Mouse (Mus musculus): ENCODE results near the gene Cdkl3. TPM values are rescaled to one million over a fixed set of nuclear protein-coding genes. Genes with fewer than 3 reads are reported as not detected.

The Cdkl3 gene
- polyA plus RNA-seq, 1 experiment from 2014 or later, result 15.9 TPM

DNA sequence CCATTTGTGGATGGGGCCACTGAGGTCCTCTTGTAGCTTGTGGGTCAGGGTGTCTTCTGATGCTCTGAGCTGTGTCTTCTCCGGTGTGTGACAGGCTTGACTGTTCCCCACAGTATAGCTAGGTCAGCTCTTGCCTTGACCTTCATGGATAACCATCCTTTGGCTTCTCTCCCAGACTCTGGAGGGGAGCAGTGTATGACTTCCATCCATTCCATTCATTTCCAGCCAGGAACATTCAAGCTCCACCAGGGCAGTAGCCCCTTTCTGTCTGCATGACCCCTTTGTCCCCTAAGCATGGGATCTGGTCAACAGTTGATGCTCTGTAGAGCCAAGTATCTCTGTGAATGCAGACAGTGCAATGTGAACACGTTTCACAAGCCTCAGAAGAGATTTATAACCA lies 93.6 kb downstream of the Cdkl3 start:
- Histone ChIP-seq H3K9me3 (ENCODE audit: control insufficient read depth, low read length) (no peaks in the 10 kb centered on the region), H3K27ac (ENCODE audit: low read depth, low read length) (peak overlapping the region; percentile 98; the same call in 1 of the 2 replicates), H3K4me3 (ENCODE audit: low read depth, low read length) (no peak overlapping the region), H3K4me2 (replicated peaks; ENCODE audit: low read depth, low read length) (peak overlapping the region; percentile 71; the same call in 1 of the 2 replicates), H3K36me3 (ENCODE audit: control insufficient read depth, insufficient read depth, low read length) (no peaks in the 10 kb centered on the region), H3K27me3 (ENCODE audit: control insufficient read depth, insufficient read depth, low read length) (no peaks in the 10 kb centered on the region), H3K4me1 (replicated peaks; ENCODE audit: control insufficient read depth, insufficient read depth, low read length) (peaks cover 4% of the 10 kb centered on the region), H3K9ac (ENCODE audit: low read depth, low read length) (peak overlapping the region; percentile 64)
- WGBS, result 82% methylated on average over 2 of the region's 2 CpGs
- ATAC-seq (ENCODE audit: low FRiP score) (no peak), DNase-seq (ENCODE audit: low spot score) (no peak)

DNA sequence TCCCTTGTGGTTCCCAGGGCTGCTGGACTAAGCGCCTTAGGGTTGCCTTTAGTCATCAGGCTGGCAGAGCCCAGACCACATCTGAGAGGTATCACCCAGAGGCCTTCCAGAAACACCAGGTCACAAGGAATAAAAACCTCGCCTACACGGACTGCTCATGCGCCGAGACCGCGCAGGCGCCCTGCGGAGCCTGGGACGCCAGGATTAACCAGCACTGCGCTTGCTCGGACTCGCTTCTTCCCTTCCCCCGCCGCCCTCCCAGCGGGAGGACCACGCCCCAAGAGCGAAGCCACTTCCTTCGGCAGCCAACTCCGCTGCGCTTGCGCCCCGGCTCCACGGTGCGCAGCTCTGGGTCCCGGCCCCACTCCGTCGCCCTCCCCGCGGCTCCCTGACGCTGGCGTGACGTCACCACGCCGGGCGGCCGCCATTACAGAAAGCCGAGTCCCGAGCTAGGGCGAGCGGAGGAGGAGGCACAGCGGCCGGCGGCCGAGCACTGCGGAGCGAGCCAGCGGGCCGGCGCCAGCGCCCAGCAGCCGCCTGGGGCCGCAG lies 94.5 kb downstream of the Cdkl3 start, which contains the start of gene Ppp2ca:
TSS of gene Ppp2ca (plus strand) at position 284 of the 549 bp plus-strand sequence.
- Histone ChIP-seq H3K27me3 (ENCODE audit: control insufficient read depth, insufficient read depth, low read length) (no peaks in the 10 kb centered on the region), H3K9ac (ENCODE audit: low read depth, low read length) (peak within 1 kb of the TSS; percentile 99), H3K9me3 (ENCODE audit: control insufficient read depth, low read length) (no peaks in the 10 kb centered on the region), H3K4me3 (ENCODE audit: low read depth, low read length) (peak within 1 kb of the TSS; percentile 81), H3K36me3 (ENCODE audit: control insufficient read depth, insufficient read depth, low read length) (no peaks in the 10 kb centered on the region), H3K27ac (ENCODE audit: low read depth, low read length) (peak within 1 kb of the TSS; percentile 98), H3K4me2 (replicated peaks; ENCODE audit: low read depth, low read length) (peak within 1 kb of the TSS; percentile 71), H3K4me1 (replicated peaks; ENCODE audit: control insufficient read depth, insufficient read depth, low read length) (peaks cover 4% of the 10 kb centered on the region)
- WGBS, result under 1% methylated on average over 35 of the region's 53 CpGs
- DNase-seq (ENCODE audit: low spot score), result peak; percentile 99
- peak; percentile 98 for ATAC-seq (ENCODE audit: low FRiP score)

DNA sequence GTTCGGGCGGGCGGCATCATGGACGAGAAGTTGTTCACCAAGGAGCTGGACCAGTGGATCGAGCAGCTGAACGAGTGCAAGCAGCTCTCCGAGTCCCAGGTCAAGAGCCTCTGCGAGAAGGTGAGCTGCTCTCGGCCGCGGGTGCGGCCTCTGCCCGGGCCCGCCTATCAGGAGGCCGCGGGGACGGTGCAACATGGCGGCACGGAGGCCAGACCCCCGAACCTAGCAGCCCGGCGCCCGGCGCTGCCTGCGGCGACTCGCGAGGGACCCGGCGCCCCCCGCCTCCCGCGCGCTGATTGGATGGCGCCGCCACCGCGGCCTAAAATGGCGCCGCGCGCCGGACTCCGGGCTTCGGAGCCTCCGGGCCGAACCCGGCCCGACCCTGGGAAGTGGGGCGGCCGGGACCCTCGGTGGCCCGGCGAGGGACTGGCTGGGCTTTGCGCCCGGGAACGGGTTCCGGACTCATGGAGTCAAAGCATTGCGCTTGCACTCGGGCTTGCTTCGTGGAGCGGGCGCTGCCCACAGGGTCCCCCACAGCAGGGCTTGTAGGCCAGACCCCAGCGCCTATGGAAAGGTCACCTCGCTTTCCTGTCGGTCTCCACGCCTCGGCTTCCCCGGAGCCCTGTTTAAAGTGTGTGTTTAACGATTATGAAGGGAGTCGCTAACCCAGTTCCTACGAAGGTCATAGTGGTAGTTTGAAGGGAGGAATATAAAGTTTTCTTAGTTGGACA lies 95.2 kb downstream of the Cdkl3 start:
- H3K4me3 ChIP-seq (ENCODE audit: low read depth, low read length), result peak overlapping the region; percentile 81
- peak overlapping the region; percentile 98 for H3K27ac ChIP-seq (ENCODE audit: low read depth, low read length)
- no peaks in the 10 kb centered on the region for H3K36me3 ChIP-seq (ENCODE audit: control insufficient read depth, insufficient read depth, low read length)
- ATAC-seq (ENCODE audit: low FRiP score) (peak; percentile 91), DNase-seq (ENCODE audit: low spot score) (peak; percentile 92)
- H3K27me3 ChIP-seq (ENCODE audit: control insufficient read depth, insufficient read depth, low read length), result no peaks in the 10 kb centered on the region
- H3K9ac ChIP-seq (ENCODE audit: low read depth, low read length), result peak overlapping the region; percentile 99
- H3K4me1 ChIP-seq (replicated peaks; ENCODE audit: control insufficient read depth, insufficient read depth, low read length), result peaks cover 4% of the 10 kb centered on the region
- H3K9me3 ChIP-seq (ENCODE audit: control insufficient read depth, low read length), result no peaks in the 10 kb centered on the region
- under 1% methylated on average over 60 of the region's 72 CpGs for WGBS
- H3K4me2 ChIP-seq (replicated peaks; ENCODE audit: low read depth, low read length), result peak overlapping the region; percentile 71

DNA sequence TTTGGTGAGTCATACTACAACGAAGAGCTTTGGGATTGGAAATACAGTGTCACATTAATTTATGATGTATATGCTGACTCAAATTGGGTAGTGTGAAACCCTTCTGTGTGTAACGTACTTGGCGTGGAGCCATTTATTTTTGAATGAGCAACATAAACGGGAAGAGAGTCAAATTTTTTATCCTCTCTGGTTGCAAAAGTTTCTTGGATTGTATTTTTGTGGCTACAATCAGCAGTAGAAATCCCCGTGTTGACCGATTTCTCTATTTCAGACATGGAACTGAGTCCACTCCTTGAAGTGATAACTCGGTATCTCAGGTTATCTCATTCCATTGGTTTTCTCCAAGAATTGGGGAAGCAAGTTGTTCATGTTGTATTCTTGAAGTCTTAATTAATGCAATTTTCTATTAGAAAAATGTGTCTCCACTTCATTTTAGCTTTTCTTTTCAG lies 95.8 kb downstream of the Cdkl3 start:
- DNase-seq (ENCODE audit: low spot score), result no peak
- H3K9me3 ChIP-seq (ENCODE audit: control insufficient read depth, low read length), result no peaks in the 10 kb centered on the region
- H3K4me3 ChIP-seq (ENCODE audit: low read depth, low read length), result peak overlapping the region; percentile 81
- H3K36me3 ChIP-seq (ENCODE audit: control insufficient read depth, insufficient read depth, low read length), result no peaks in the 10 kb centered on the region
- H3K27me3 ChIP-seq (ENCODE audit: control insufficient read depth, insufficient read depth, low read length), result no peaks in the 10 kb centered on the region
- peak overlapping the region; percentile 71 for H3K4me2 ChIP-seq (replicated peaks; ENCODE audit: low read depth, low read length)
- peak overlapping the region; percentile 99 for H3K9ac ChIP-seq (ENCODE audit: low read depth, low read length)
- WGBS, result 8% methylated on average over 7 of the region's 7 CpGs
- H3K4me1 ChIP-seq (replicated peaks; ENCODE audit: control insufficient read depth, insufficient read depth, low read length), result peaks cover 4% of the 10 kb centered on the region
- H3K27ac ChIP-seq (ENCODE audit: low read depth, low read length), result no peak overlapping the region
- ATAC-seq (ENCODE audit: low FRiP score), result no peak

DNA sequence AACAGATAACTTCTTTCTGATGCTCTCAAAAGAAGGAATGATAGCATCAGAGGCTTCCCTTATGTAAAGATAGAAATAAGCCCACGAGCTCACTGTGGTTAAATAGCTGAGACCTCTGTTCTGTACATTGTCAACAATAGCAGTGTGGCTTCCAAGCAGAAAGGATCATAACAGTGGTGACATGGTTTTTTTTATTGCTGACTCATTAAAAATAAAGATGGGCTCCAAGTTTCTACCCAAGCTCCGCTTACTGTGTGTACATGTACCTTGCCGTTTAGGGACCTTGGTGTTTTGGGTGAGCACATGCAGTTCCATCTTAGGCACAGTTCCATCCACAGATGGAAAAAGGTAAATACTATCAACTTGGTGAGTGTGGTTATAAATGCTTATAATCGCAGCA lies 99.0 kb downstream of the Cdkl3 start:
- H3K9me3 ChIP-seq (ENCODE audit: control insufficient read depth, low read length), result no peaks in the 10 kb centered on the region
- H3K4me1 ChIP-seq (replicated peaks; ENCODE audit: control insufficient read depth, insufficient read depth, low read length), result peaks cover 4% of the 10 kb centered on the region
- no peak overlapping the region for H3K4me2 ChIP-seq (replicated peaks; ENCODE audit: low read depth, low read length)
- H3K36me3 ChIP-seq (ENCODE audit: control insufficient read depth, insufficient read depth, low read length), result no peaks in the 10 kb centered on the region
- ATAC-seq (ENCODE audit: low FRiP score) (no peak), DNase-seq (ENCODE audit: low spot score) (no peak)
- no peak overlapping the region for H3K9ac ChIP-seq (ENCODE audit: low read depth, low read length)
- no peaks in the 10 kb centered on the region for H3K27me3 ChIP-seq (ENCODE audit: control insufficient read depth, insufficient read depth, low read length)
- H3K27ac ChIP-seq (ENCODE audit: low read depth, low read length), result no peak overlapping the region
- no peak overlapping the region for H3K4me3 ChIP-seq (ENCODE audit: low read depth, low read length)
- 95% methylated on average over 4 of the region's 4 CpGs for WGBS

DNA sequence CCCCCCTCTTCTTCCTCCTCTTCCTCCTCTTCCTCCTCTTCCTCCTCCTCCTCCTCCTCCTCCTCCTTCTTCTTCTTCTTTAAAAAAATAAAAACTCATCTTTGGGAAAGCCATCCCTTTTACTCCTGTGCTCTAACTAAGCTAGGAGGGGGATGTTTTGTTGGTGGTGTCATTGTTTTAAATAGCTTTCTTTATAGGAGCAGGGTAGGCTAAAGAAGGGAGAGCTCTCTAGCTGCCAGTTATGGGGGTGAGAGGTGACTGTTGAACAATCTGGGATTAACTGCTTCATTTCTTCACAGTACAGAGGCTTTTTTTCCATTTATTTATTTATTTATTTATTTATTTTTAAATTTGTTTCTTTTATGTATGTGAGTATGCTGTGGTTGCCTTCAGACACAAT lies 101.5 kb downstream of the Cdkl3 start:
- H3K4me3 ChIP-seq (ENCODE audit: low read depth, low read length), result no peak overlapping the region
- DNase-seq (ENCODE audit: low spot score) (no peak), ATAC-seq (ENCODE audit: low FRiP score) (no peak)
- H3K4me2 ChIP-seq (replicated peaks; ENCODE audit: low read depth, low read length), result no peak overlapping the region
- no peaks in the 10 kb centered on the region for H3K27me3 ChIP-seq (ENCODE audit: control insufficient read depth, insufficient read depth, low read length)
- no peaks in the 10 kb centered on the region for H3K36me3 ChIP-seq (ENCODE audit: control insufficient read depth, insufficient read depth, low read length)
- H3K27ac ChIP-seq (ENCODE audit: low read depth, low read length), result no peak overlapping the region
- H3K4me1 ChIP-seq (replicated peaks; ENCODE audit: control insufficient read depth, insufficient read depth, low read length), result peaks cover 4% of the 10 kb centered on the region
- H3K9me3 ChIP-seq (ENCODE audit: control insufficient read depth, low read length), result no peaks in the 10 kb centered on the region
- no peak overlapping the region for H3K9ac ChIP-seq (ENCODE audit: low read depth, low read length)

DNA sequence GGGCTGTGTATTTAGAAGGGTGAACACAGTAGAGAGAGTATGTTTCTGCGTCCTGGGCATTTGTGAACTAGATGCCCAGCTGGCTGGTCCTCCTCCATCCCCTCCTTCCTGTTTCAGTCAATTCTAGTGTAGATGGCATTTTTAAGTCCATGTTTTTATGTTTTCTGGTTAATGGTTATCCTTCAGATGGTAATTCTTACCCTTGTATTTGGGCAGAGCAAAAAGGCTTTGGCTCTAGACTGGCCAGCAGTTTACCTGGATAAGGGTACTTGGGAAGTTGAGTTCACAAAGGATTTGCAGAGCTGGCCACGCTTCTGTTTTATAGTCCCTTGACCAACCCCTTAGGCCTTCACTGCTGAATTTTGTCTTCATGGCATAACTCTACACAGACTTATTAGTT lies 102.0 kb downstream of the Cdkl3 start:
- Histone ChIP-seq H3K36me3 (ENCODE audit: control insufficient read depth, insufficient read depth, low read length) (no peaks in the 10 kb centered on the region), H3K9ac (ENCODE audit: low read depth, low read length) (no peak overlapping the region), H3K4me3 (ENCODE audit: low read depth, low read length) (no peak overlapping the region), H3K4me1 (replicated peaks; ENCODE audit: control insufficient read depth, insufficient read depth, low read length) (peaks cover 4% of the 10 kb centered on the region), H3K27me3 (ENCODE audit: control insufficient read depth, insufficient read depth, low read length) (no peaks in the 10 kb centered on the region), H3K27ac (ENCODE audit: low read depth, low read length) (no peak overlapping the region), H3K4me2 (replicated peaks; ENCODE audit: low read depth, low read length) (no peak overlapping the region), H3K9me3 (ENCODE audit: control insufficient read depth, low read length) (no peaks in the 10 kb centered on the region)
- ATAC-seq (ENCODE audit: low FRiP score), result no peak
- DNase-seq (ENCODE audit: low spot score), result no peak
- WGBS, result 95% methylated on average over 2 of the region's 2 CpGs

DNA sequence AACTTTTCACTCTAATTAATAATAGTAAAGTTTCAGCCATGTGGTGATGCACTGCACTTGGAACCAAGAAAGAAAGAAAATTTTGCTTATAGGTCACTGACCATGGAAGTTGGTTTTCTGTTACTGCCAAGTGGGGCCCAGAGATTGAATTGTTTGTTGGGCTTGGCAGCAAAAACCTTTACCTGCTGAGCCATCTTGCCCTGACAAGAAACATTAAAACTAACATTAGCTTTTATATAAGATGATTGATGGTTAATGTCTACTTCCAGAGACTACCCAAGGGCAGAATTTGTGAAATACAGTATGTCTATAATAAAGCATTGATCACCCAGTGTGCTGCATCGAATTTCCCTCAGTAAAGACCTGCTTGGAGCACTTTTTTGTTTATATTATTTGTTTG lies 102.4 kb downstream of the Cdkl3 start:
- ATAC-seq (ENCODE audit: low FRiP score) (no peak), DNase-seq (ENCODE audit: low spot score) (no peak)
- Histone ChIP-seq H3K27ac (ENCODE audit: low read depth, low read length) (no peak overlapping the region), H3K9me3 (ENCODE audit: control insufficient read depth, low read length) (no peaks in the 10 kb centered on the region), H3K27me3 (ENCODE audit: control insufficient read depth, insufficient read depth, low read length) (no peaks in the 10 kb centered on the region), H3K4me3 (ENCODE audit: low read depth, low read length) (no peak overlapping the region), H3K9ac (ENCODE audit: low read depth, low read length) (no peak overlapping the region), H3K4me1 (replicated peaks; ENCODE audit: control insufficient read depth, insufficient read depth, low read length) (no peaks in the 10 kb centered on the region; the same call in 1 of the 2 replicates), H3K36me3 (ENCODE audit: control insufficient read depth, insufficient read depth, low read length) (no peaks in the 10 kb centered on the region), H3K4me2 (replicated peaks; ENCODE audit: low read depth, low read length) (no peak overlapping the region)
- 98% methylated on average over 1 of the region's 1 CpGs for WGBS

DNA sequence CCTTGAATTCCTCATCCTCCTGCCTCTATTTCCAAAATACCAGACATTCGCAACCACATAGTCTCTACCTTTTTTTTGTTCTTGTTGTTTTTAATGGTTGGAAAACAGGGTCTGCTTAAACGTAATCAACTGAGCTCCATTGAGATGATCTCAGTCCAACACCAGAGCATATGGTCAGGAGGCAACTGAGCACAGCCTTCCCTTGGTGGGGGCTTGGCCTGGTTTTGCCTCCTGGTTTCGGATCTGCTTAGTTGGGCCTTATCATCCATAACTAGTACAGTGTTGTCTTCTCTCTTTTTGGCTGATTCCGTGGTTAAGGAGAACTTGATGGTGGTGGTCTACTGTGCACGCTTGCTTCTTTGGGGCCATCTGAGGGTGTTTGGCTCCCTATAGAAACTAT lies 104.8 kb downstream of the Cdkl3 start:
- no peak overlapping the region for H3K27ac ChIP-seq (ENCODE audit: low read depth, low read length)
- no peak overlapping the region for H3K4me3 ChIP-seq (ENCODE audit: low read depth, low read length)
- ATAC-seq (ENCODE audit: low FRiP score) (no peak), DNase-seq (ENCODE audit: low spot score) (no peak)
- H3K27me3 ChIP-seq (ENCODE audit: control insufficient read depth, insufficient read depth, low read length), result no peaks in the 10 kb centered on the region
- H3K9me3 ChIP-seq (ENCODE audit: control insufficient read depth, low read length), result no peaks in the 10 kb centered on the region
- no peak overlapping the region for H3K9ac ChIP-seq (ENCODE audit: low read depth, low read length)
- H3K4me2 ChIP-seq (replicated peaks; ENCODE audit: low read depth, low read length), result no peak overlapping the region
- no peaks in the 10 kb centered on the region for H3K4me1 ChIP-seq (replicated peaks; ENCODE audit: control insufficient read depth, insufficient read depth, low read length)
- H3K36me3 ChIP-seq (ENCODE audit: control insufficient read depth, insufficient read depth, low read length), result no peaks in the 10 kb centered on the region
- WGBS, result 93% methylated on average over 5 of the region's 5 CpGs
